Mouse (Mus musculus) urinary bladder, postnatal 25 days (tissue): ENCODE results near the gene Fam131b.

Experiments
- DNase-seq: peaks from one replicate; pipeline ENCODE4 v3.0.0; 2022; ENCODE audit warnings: low spot score

Gene Fam131b

GRCm38 (mm10) chr6:42324482-42325267 is at the start of gene Fam131b:
Gene Fam131b (minus strand): TSS chr6:42324643.
- no peak for DNase-seq

DNA sequence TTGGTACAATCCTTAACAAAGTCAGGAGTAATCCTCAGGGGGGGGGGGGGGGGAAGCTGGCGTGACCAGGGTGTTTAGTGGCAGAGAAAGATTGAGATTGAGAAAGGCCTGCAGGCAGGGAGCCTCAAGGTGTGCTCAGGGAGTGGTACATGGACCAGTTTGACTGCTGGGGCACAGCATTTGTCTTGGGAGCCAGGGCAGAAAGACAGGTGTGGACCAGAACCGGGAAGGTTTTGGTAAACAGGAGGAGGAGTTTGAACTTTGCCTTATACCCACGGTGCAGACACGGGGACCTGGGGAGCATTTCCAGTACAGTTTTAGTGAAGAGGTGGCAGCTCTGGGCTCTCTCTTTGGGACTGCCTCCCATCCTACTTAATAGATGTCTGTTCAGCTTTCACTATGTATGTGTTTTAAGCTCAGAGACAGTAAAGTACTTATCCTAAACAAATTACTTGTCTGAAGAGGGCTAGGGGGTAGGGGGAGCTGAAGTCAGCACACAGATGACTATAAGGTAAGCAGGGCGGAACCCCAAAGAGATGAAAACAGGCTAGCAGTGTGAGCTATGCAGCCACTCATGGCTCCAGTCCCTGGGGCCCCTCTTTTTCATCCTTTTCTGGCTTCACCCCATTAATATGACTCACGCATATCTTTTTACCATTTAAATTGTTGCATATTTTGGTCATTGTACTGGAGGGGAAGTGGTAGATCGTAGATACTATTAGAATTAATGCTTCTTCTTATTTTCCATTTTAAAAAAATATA is 49.4 kb upstream of the Fam131b start:
- no peak for DNase-seq

- DNase-seq: peak; percentile 72
Observed at GRCm38 (mm10) chr6:42372816-42373547, 48.5 kb upstream of the Fam131b start, which contains the start of gene Epha1. Gene Epha1 (minus strand): TSS chr6:42373268.

GRCm38 (mm10) chr6:42372421-42372815 is 48.0 kb upstream of the Fam131b start:
- no peak for DNase-seq

GRCm38 (mm10) chr6:42372001-42372400 is 47.6 kb upstream of the Fam131b start:
- DNase-seq: no peak

- DNase-seq: no peak
Observed at GRCm38 (mm10) chr6:42370630-42371363, 46.4 kb upstream of the Fam131b start.

DNA sequence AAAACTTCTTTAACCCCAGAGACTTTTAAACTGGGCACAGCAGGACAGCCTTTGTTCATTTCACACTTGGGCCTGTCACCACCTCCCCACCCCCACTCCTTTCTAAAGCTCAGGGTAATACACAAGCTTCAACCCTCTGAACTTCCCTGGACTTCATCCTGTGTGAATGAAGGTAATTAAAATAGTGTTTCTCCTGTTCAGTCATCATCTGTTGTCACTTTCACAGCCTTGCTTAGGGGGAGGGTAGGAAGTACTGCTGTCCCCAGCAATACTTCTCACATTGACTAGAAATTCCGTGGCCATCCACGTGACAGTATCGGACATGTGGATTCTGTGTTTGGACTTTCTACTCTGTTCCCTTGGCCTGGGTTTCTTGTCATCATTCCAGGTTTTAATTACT is 45.4 kb upstream of the Fam131b start:
- no peak for DNase-seq

- DNase-seq: no peak
Observed at GRCm38 (mm10) chr6:42365215-42365614, 40.8 kb upstream of the Fam131b start.

- DNase-seq: no peak
Observed at GRCm38 (mm10) chr6:42364607-42365006, 40.2 kb upstream of the Fam131b start.

GRCm38 (mm10) chr6:42364066-42364465 is 39.6 kb upstream of the Fam131b start:
- DNase-seq: no peak

DNA sequence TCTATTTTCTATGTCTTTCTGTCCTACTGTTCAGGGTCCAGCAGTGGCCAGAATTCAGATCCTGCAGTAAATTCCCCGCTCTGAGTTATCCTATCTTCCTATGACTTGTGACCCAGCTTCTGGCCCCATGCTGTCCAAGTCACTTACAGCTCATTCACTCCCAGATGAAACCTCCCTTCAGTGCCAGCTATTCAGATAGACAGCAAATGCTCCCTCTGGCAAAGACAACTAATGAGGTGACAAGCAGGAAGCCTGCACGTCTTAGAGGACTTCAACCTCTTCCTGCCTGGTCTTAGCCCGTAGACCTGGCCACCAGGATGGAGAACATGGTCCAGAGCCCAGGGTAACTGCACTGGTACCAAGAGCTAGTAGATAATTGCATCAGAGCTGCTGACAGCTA is 38.5 kb upstream of the Fam131b start:
- DNase-seq: no peak

DNA sequence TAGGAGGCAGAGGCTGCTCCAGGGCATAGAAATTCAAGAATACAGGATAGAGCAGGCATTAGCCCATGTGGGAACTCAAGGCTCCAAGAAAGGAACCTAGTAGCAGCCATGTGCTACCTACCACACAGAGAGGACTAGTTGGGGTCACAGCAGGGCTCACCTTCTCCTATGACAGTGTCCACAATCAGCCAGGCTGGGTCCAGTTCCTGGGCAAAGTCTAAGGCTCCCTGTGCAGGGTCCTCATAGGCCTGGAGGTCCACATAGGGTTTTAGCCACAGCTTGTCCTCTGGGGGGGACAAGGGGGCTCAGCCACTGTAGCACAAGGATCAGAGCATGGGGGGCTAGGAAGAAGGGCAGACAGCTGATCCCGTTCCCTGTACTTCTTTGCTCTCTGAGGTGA is 38.1 kb upstream of the Fam131b start:
- DNase-seq: no peak

- no peak for DNase-seq
Observed at GRCm38 (mm10) chr6:42362074-42362473, 37.6 kb upstream of the Fam131b start.

- DNase-seq: no peak
Observed at GRCm38 (mm10) chr6:42361041-42361895, 36.8 kb upstream of the Fam131b start.

DNA sequence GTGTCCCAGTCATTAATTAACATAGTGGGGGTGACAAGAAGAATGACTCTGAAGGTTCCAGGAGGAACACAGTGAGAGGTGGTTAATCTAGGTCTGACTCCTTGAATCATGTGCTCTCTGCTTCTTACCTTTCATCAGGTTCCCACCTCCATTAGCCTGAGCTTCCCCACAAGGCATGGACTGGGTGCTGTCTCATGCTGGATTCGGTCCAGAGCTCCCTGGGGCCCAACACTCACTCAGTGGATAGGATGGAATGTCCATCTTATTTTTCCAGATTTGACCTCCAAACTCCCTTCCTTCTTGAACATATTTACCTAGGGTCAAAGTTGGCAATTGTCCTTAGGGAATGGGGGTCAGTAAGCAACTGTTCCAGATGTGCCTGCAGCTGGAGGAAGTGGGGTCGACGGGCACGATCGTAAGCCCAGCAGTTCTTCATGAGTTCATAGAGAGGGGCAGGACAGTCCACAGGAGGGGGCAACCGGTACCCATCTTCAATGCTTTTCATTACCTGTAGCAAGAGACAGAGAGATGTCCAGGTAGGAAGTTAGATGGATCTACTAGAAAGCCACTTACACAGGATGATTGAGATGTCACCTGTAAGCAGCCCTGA is 35.9 kb upstream of the Fam131b start:
- no peak for DNase-seq

DNA sequence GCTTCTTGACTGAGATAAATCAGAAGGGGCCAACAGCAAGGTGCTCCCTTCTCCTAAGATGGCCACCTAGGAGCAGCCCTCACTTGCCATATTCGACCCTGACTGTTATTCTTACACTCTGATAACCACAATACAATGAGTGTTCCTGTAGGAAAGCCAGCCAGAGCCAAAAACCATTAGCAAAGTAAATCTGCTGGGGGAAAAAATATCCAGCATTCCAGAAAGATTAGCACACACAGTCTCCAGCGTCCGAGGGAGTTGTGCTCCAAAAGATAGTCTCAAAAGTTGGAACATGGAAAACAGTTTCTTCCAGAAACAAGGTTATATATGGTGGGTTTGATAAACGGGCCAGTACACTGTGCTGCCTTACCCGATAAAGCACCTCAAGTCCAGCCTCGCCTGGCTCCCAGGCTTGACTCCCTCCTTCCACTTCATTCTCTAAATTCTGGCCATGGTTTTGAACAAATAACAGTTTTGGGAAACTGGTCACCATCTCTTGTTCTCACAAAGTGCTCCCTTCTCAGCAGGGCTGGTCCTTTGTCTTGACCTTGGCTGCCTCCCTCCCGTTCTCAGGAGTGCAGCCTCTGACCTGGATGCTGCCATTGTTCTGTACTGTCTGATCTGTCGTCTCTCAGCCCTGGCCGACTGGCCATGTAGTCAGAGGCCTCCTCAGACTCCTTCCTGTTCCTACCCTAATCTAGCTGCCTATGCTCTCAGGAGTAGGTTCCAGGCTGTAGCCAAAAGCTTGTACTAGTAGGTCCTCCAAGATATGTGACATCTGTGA is 35.1 kb upstream of the Fam131b start:
- DNase-seq: no peak

GRCm38 (mm10) chr6:42358901-42359300 is 34.5 kb upstream of the Fam131b start:
- DNase-seq: no peak

GRCm38 (mm10) chr6:42357901-42358300 is 33.5 kb upstream of the Fam131b start:
- no peak for DNase-seq

GRCm38 (mm10) chr6:42356913-42357312 is 32.5 kb upstream of the Fam131b start:
- DNase-seq: no peak
